Comparison of ENCODE assay signal across 8 mouse cellular contexts in the genomic region with DNA sequence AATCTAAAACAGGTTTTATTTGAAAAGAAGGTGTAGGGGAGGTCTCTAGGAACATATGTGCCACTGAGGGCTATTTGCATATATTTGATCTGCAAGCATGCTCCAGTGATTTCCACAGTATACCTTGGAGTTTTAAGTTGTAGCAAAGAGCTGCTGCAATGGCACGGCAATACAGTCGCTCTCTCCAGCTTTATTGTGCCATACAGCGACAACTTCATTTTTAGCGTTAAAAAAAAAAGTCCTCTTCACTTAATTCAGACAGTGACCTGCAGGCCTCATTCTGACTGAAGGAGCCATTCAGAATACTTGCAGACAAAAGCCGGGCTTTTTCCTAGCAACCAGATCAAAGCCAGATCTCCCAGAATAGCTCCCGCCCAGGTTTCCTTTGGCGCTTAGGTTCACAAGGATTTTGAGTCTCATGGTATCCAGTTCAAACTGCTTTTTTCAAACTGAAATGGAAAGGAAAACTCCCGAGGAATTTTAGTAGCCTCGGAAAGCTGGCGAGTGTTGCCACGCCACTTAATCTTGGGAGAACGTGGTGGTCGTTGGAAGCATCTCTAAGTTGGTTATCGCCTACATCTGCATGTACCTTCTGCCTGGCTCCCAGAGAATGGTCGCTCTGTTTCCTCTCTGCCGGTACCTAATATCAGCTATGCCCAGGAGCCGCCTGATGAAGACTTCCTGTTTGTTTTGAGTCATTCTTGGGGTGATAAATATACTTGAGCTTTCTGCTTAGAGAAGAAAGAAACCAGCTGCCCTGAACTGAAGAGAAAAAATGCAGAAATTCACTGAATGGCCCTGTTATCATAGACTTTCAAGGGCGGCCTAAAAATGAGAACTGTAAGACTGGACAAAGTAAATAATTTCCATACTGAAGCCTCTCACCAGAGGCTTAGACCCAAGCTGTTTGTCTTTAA.
A peak's percentile ranks its signal among the peaks of the same experiment; 100 is the strongest.
DNase-seq lines count a peak whose midpoint lies in the region; ATAC-seq lines count a peak whose summit lies in the region.

No protein-coding gene starts in this region.

- no peak overlapping the region for H3K27ac ChIP-seq in limb, embryonic 15.5 days
- peak overlapping the region; percentile 45; the same call in 1 of the 2 replicates for H3K27ac ChIP-seq in midbrain, embryonic 14.5 days (replicated peaks; ENCODE audit: low read depth, low read length)

- no peaks in the 10 kb centered on the region for H3K27me3 ChIP-seq in limb, embryonic 15.5 days
- H3K27me3 ChIP-seq in midbrain, embryonic 14.5 days (ENCODE audit: control insufficient read depth, insufficient read depth, low read length) = no peaks in the 10 kb centered on the region

- no peaks in the 10 kb centered on the region for H3K4me1 ChIP-seq in limb, embryonic 15.5 days
- peaks cover 10% of the 10 kb centered on the region for H3K4me1 ChIP-seq in midbrain, embryonic 14.5 days (ENCODE audit: control insufficient read depth, insufficient read depth, low read length)

- H3K9me3 ChIP-seq in limb, embryonic 15.5 days = no peaks in the 10 kb centered on the region
- no peaks in the 10 kb centered on the region for H3K9me3 ChIP-seq in midbrain, embryonic 14.5 days (ENCODE audit: control insufficient read depth, low read length)

- WGBS in limb, embryonic 15.5 days = 19% methylated on average over 18 of the region's 18 CpGs
- WGBS in midbrain, embryonic 14.5 days = 4% methylated on average over 18 of the region's 18 CpGs

- ATAC-seq in hematopoietic stem cell, adult 5-6 weeks (replicated peaks in 1 of 2; ENCODE audit: insufficient read depth in 1 of 2, low FRiP score in 2 of 2, low TSS enrichment in 1 of 2, low read depth in 1 of 2, poor library complexity in 2 of 2, severe bottlenecking in 2 of 2) = peak; percentile 48 to 53; a peak in 3 of 4 replicates
- ATAC-seq in limb, embryonic 15.5 days (ENCODE audit: insufficient number of reproducible peaks, low FRiP score, low TSS enrichment, low read depth) = no peak
- no peak for ATAC-seq in midbrain, embryonic 14.5 days (ENCODE audit: low FRiP score, low TSS enrichment)

- DNase-seq in R1 (ENCODE audit: low read depth, low spot score) = peak; percentile 28
- peak; percentile 66 for DNase-seq in embryo, embryonic 9.5 days (ENCODE audit: extremely low spot score)
- DNase-seq in midbrain, embryonic 14.5 days = peak; percentile 76
- no peak for DNase-seq in layer of hippocampus, adult 11-12 months (ENCODE audit: low spot score)
- DNase-seq in spleen, postnatal 4 days (ENCODE audit: low spot score in 2 of 2) = no peak
- no peak for DNase-seq in right cerebral cortex, postnatal 14 days

- no peak overlapping the region for H3K4me3 ChIP-seq in limb, embryonic 15.5 days
- H3K4me3 ChIP-seq in midbrain, embryonic 14.5 days (replicated peaks; ENCODE audit: low read depth, low read length) = peak overlapping the region; percentile 9; the same call in 1 of the 2 replicates

- H3K36me3 ChIP-seq in limb, embryonic 15.5 days = no peaks in the 10 kb centered on the region
- no peaks in the 10 kb centered on the region for H3K36me3 ChIP-seq in midbrain, embryonic 14.5 days (ENCODE audit: control insufficient read depth, insufficient read depth, low read length)

- no peak overlapping the region for H3K9ac ChIP-seq in limb, embryonic 15.5 days
- peak overlapping the region; percentile 16; the same call in 1 of the 2 replicates for H3K9ac ChIP-seq in midbrain, embryonic 14.5 days (replicated peaks; ENCODE audit: low read length)

- peak overlapping the region; percentile 36; the same call in 1 of the 2 replicates for H3K4me2 ChIP-seq in limb, embryonic 15.5 days
- peak overlapping the region; percentile 48 for H3K4me2 ChIP-seq in midbrain, embryonic 14.5 days (ENCODE audit: low read length)

Comparison
In these comparisons a context has a peak if more than half of its experiments do, and no peak if none do; other contexts are left out.
1. DNase-seq: peak in R1 (single experiment), embryo, embryonic 9.5 days (single experiment) and midbrain, embryonic 14.5 days (single experiment); none in layer of hippocampus, adult 11-12 months (single experiment), spleen, postnatal 4 days (0 of 2) and right cerebral cortex, postnatal 14 days (single experiment).
2. ATAC-seq: peak in hematopoietic stem cell, adult 5-6 weeks (2 of 2); none in limb, embryonic 15.5 days (single experiment) and midbrain, embryonic 14.5 days (single experiment).